Mouse (Mus musculus): ENCODE data around the gene Serac1. TPM values are rescaled to one million over a fixed set of nuclear protein-coding genes. Genes with fewer than 3 reads are reported as not detected.

Serac1 gene
- polyA plus RNA-seq, 1 experiment from 2014 or later = 0.73 TPM

GRCm38 (mm10) chr17:6106361-6107014 is 26.9 kb upstream of the Serac1 start, which contains the start of gene Tulp4:
Tulp4 (plus strand) TSS chr17:6106437.
- H3K36me3 ChIP-seq (replicated peaks; ENCODE audit: insufficient read depth, low read length) = no peaks in the 10 kb centered on the region
- DNase-seq = peak; percentile 90
- peaks cover 13% of the 10 kb centered on the region for H3K27me3 ChIP-seq (ENCODE audit: insufficient read depth, low read length)
- no peaks in the 10 kb centered on the region for H3K4me1 ChIP-seq (ENCODE audit: insufficient read depth)
- H3K4me3 ChIP-seq (ENCODE audit: low read depth, low read length) = peak within 1 kb of the TSS; percentile 66
- peak within 1 kb of the TSS; percentile 87 for H3K9ac ChIP-seq (replicated peaks)
- H3K27ac ChIP-seq (ENCODE audit: low read depth) = peak within 1 kb of the TSS; percentile 88
- WGBS (ENCODE audit: insufficient replicate concordance) = 5% methylated on average over 27 of the region's 76 CpGs
- H3K4me2 ChIP-seq (ENCODE audit: low read depth, low read length) = peak within 1 kb of the TSS; percentile 94
- H3K9me3 ChIP-seq (ENCODE audit: low read length) = no peaks in the 10 kb centered on the region
- no peak for TF ChIP-seq CTCF (IDR thresholded peaks at IDR 0.05; ENCODE audit: low read depth)
- no peak for TF ChIP-seq EP300 (IDR thresholded peaks at IDR 0.05; ENCODE audit: low read depth)
- ATAC-seq = peak; percentile 95

GRCm38 (mm10) chr17:6103566-6103965 is 24.0 kb upstream of the Serac1 start:
- no peak for ATAC-seq
- Histone ChIP-seq H3K36me3 (replicated peaks; ENCODE audit: insufficient read depth, low read length) (no peaks in the 10 kb centered on the region), H3K27ac (ENCODE audit: low read depth) (no peak overlapping the region), H3K9ac (replicated peaks) (no peak overlapping the region), H3K9me3 (ENCODE audit: low read length) (no peaks in the 10 kb centered on the region), H3K4me2 (ENCODE audit: low read depth, low read length) (no peak overlapping the region), H3K4me1 (ENCODE audit: insufficient read depth) (no peaks in the 10 kb centered on the region), H3K4me3 (ENCODE audit: low read depth, low read length) (no peak overlapping the region), H3K27me3 (ENCODE audit: insufficient read depth, low read length) (peaks cover 13% of the 10 kb centered on the region)
- DNase-seq = no peak
- TF ChIP-seq EP300 (IDR thresholded peaks at IDR 0.05; ENCODE audit: low read depth) = no peak
- no peak for TF ChIP-seq CTCF (IDR thresholded peaks at IDR 0.05; ENCODE audit: low read depth)
- WGBS (ENCODE audit: insufficient replicate concordance) = 69% methylated on average over 6 of the region's 6 CpGs

- WGBS (ENCODE audit: insufficient replicate concordance) = 90% methylated on average over 3 of the region's 3 CpGs
- DNase-seq = no peak
- Histone ChIP-seq H3K4me2 (ENCODE audit: low read depth, low read length) (no peak overlapping the region), H3K27ac (ENCODE audit: low read depth) (no peak overlapping the region), H3K27me3 (ENCODE audit: insufficient read depth, low read length) (peaks cover 13% of the 10 kb centered on the region; the same call in 1 of the 2 replicates), H3K9me3 (ENCODE audit: low read length) (no peaks in the 10 kb centered on the region), H3K36me3 (replicated peaks; ENCODE audit: insufficient read depth, low read length) (no peaks in the 10 kb centered on the region), H3K9ac (replicated peaks) (no peak overlapping the region), H3K4me1 (ENCODE audit: insufficient read depth) (no peaks in the 10 kb centered on the region), H3K4me3 (ENCODE audit: low read depth, low read length) (no peak overlapping the region)
- ATAC-seq = no peak
- no peak for TF ChIP-seq CTCF (IDR thresholded peaks at IDR 0.05; ENCODE audit: low read depth)
- no peak for TF ChIP-seq EP300 (IDR thresholded peaks at IDR 0.05; ENCODE audit: low read depth)
Measured at GRCm38 (mm10) chr17:6102287-6102686, 22.7 kb upstream of the Serac1 start.

- no peaks in the 10 kb centered on the region for H3K9me3 ChIP-seq (ENCODE audit: low read length)
- ATAC-seq = no peak
- peak; percentile 81 for TF ChIP-seq CTCF (IDR thresholded peaks at IDR 0.05; ENCODE audit: low read depth)
- TF ChIP-seq EP300 (IDR thresholded peaks at IDR 0.05; ENCODE audit: low read depth) = no peak
Measured at GRCm38 (mm10) chr17:6097884-6098283, 18.3 kb upstream of the Serac1 start.

GRCm38 (mm10) chr17:6095579-6095978 is 16.0 kb upstream of the Serac1 start:
- Histone ChIP-seq H3K4me3 (ENCODE audit: low read depth, low read length) (no peak overlapping the region), H3K27ac (ENCODE audit: low read depth) (no peak overlapping the region), H3K4me1 (ENCODE audit: insufficient read depth) (no peaks in the 10 kb centered on the region), H3K9ac (replicated peaks) (no peak overlapping the region), H3K36me3 (replicated peaks; ENCODE audit: insufficient read depth, low read length) (no peaks in the 10 kb centered on the region), H3K4me2 (ENCODE audit: low read depth, low read length) (no peak overlapping the region), H3K27me3 (ENCODE audit: insufficient read depth, low read length) (no peaks in the 10 kb centered on the region), H3K9me3 (ENCODE audit: low read length) (no peaks in the 10 kb centered on the region)
- TF ChIP-seq CTCF (IDR thresholded peaks at IDR 0.05; ENCODE audit: low read depth) (no peak), EP300 (IDR thresholded peaks at IDR 0.05; ENCODE audit: low read depth) (no peak)
- DNase-seq (no peak), ATAC-seq (no peak)

More at GRCm38 (mm10) chr17:6097884-6098283, 18.3 kb upstream of the Serac1 start:
- no peak overlapping the region for H3K27ac ChIP-seq (ENCODE audit: low read depth)
- peak; percentile 50 for DNase-seq
- no peak overlapping the region for H3K4me2 ChIP-seq (ENCODE audit: low read depth, low read length)
- no peaks in the 10 kb centered on the region for H3K36me3 ChIP-seq (replicated peaks; ENCODE audit: insufficient read depth, low read length)
- H3K27me3 ChIP-seq (ENCODE audit: insufficient read depth, low read length) = no peaks in the 10 kb centered on the region
- no peak overlapping the region for H3K4me3 ChIP-seq (ENCODE audit: low read depth, low read length)
- H3K9ac ChIP-seq (replicated peaks) = no peak overlapping the region
- H3K4me1 ChIP-seq (ENCODE audit: insufficient read depth) = no peaks in the 10 kb centered on the region
- 24% methylated on average over 4 of the region's 4 CpGs for WGBS (ENCODE audit: insufficient replicate concordance)

- no peak for DNase-seq
- TF ChIP-seq EP300 (IDR thresholded peaks at IDR 0.05; ENCODE audit: low read depth) = no peak
- no peak for TF ChIP-seq CTCF (IDR thresholded peaks at IDR 0.05; ENCODE audit: low read depth)
Measured at GRCm38 (mm10) chr17:6091604-6092003, 12.1 kb upstream of the Serac1 start.

More at GRCm38 (mm10) chr17:6091604-6092003, 12.1 kb upstream of the Serac1 start:
- Histone ChIP-seq H3K4me1 (ENCODE audit: insufficient read depth) (no peaks in the 10 kb centered on the region), H3K9ac (replicated peaks) (no peak overlapping the region), H3K36me3 (replicated peaks; ENCODE audit: insufficient read depth, low read length) (peaks cover 6% of the 10 kb centered on the region), H3K27ac (ENCODE audit: low read depth) (no peak overlapping the region), H3K4me2 (ENCODE audit: low read depth, low read length) (no peak overlapping the region), H3K27me3 (ENCODE audit: insufficient read depth, low read length) (no peaks in the 10 kb centered on the region), H3K4me3 (ENCODE audit: low read depth, low read length) (no peak overlapping the region), H3K9me3 (ENCODE audit: low read length) (no peaks in the 10 kb centered on the region)
- 69% methylated on average over 6 of the region's 6 CpGs for whole genome bisulfite sequencing (ENCODE audit: insufficient replicate concordance)
- no peak for ATAC-seq
